Mouse (Mus musculus) urinary bladder, postnatal 0 days (tissue): ENCODE results near the gene Gm29776. TPM values are rescaled to one million over a fixed set of nuclear protein-coding genes. Genes with fewer than 3 reads are reported as not detected.

Source experiments
- microRNA-seq: library from miRNA; unstranded; fragments of <30 nt; microRNA quantifications from one replicate; pipeline ENCODE4, GENCODE M21; 2016
- polyA plus RNA-seq: library from polyadenylated mRNA; unstranded; fragments of >200 nt; fragmentation: Nextera tagmentation; extraction: Ambion mirVana; gene quantifications from 2 replicates; pipeline ENCODE4 v1.2.1, GENCODE M21; 2015

Gene Gm29776
- polyA plus RNA-seq, result 0.13 TPM in 1 of 2 replicates, not detected in the other

GRCm38 (mm10) chr14:54698733-54699132 is at the start of gene Gm29776:
TSS of gene Gm29776 (minus strand) at chr14:54698833.

GRCm38 (mm10) chr14:54712074-54712473 is 13.4 kb upstream of the Gm29776 start, which contains the start of gene Cebpe:
TSS of gene Cebpe (minus strand) at chr14:54712174.

GRCm38 (mm10) chr14:54686522-54687143 is 12.0 kb downstream of the Gm29776 start, which contains the start of gene Acin1:
TSS of gene Acin1 (minus strand) at chr14:54686931.

GRCm38 (mm10) chr14:54686063-54686521 is 12.5 kb downstream of the Gm29776 start, which contains the start of gene 1700123O20Rik:
TSS of gene 1700123O20Rik (plus strand) at chr14:54686216.

Small RNA genes within 50 kb of the gene (microRNA-seq; reads per million reads assigned to microRNA genes)
- gene Mir6948, result not detected

Other genes starting within 250 kb of the Gm29776 start
- 56.2 and 58.1 TPM in 2 replicates for gene Lrp10, start 234.7 kb downstream of the Gm29776 start, polyA plus RNA-seq
- gene Rem2, start 222.7 kb downstream of the Gm29776 start, polyA plus RNA-seq, result 0.18 TPM in 1 of 2 replicates, not detected in the other
- gene Prmt5, start 181.3 kb downstream of the Gm29776 start, polyA plus RNA-seq, result 37.8 and 39.1 TPM in 2 replicates
- 24.3 and 25.7 TPM in 2 replicates for gene Haus4, start 144.2 kb downstream of the Gm29776 start, polyA plus RNA-seq
- gene Ajuba, start 121.3 kb downstream of the Gm29776 start, polyA plus RNA-seq, result 42.4 and 43.2 TPM in 2 replicates
- 2.8 and 3.5 TPM in 2 replicates for gene 4931414P19Rik, start 92.8 kb downstream of the Gm29776 start, polyA plus RNA-seq
- 266 and 296 TPM in 2 replicates for gene Psmb5, start 80.8 kb downstream of the Gm29776 start, polyA plus RNA-seq
- gene Psmb11, start 77.4 kb downstream of the Gm29776 start, polyA plus RNA-seq, result not detected in 2 replicates
- not detected in 2 replicates for gene Gm17606, start 57.9 kb downstream of the Gm29776 start, polyA plus RNA-seq
- 0.59 and 0.66 TPM in 2 replicates for gene Cdh24, start 57.5 kb downstream of the Gm29776 start, polyA plus RNA-seq
- gene 1700123O20Rik, start 12.6 kb downstream of the Gm29776 start, polyA plus RNA-seq, result 57.6 and 58.6 TPM in 2 replicates
- gene Acin1, start 11.9 kb downstream of the Gm29776 start, polyA plus RNA-seq, result 50.8 and 54.6 TPM in 2 replicates
- 0.10 TPM in 1 of 2 replicates, not detected in the other for gene Cebpe, start 13.3 kb upstream of the Gm29776 start, polyA plus RNA-seq
- gene Slc7a8, start 83.1 kb upstream of the Gm29776 start, polyA plus RNA-seq, result 12.7 and 14.8 TPM in 2 replicates
- not detected in 2 replicates for gene Rnf212b, start 115.3 kb upstream of the Gm29776 start, polyA plus RNA-seq
- 4.1 and 5.4 TPM in 2 replicates for gene Homez, start 172.1 kb upstream of the Gm29776 start, polyA plus RNA-seq
- 0.62 and 1.3 TPM in 2 replicates for gene Ppp1r3e, start 178.7 kb upstream of the Gm29776 start, polyA plus RNA-seq
- gene Bcl2l2, start 184.5 kb upstream of the Gm29776 start, polyA plus RNA-seq, result 4.2 and 4.4 TPM in 2 replicates
- gene Gm20521, start 184.6 kb upstream of the Gm29776 start, polyA plus RNA-seq, result 0.26 and 0.69 TPM in 2 replicates
- gene Pabpn1, start 193.7 kb upstream of the Gm29776 start, polyA plus RNA-seq, result 46.7 and 52.4 TPM in 2 replicates
- gene Slc22a17, start 214.3 kb upstream of the Gm29776 start, polyA plus RNA-seq, result 14.4 and 15.9 TPM in 2 replicates
- gene Efs, start 227.3 kb upstream of the Gm29776 start, polyA plus RNA-seq, result 12.7 and 14.5 TPM in 2 replicates
- gene Il25, start 233.9 kb upstream of the Gm29776 start, polyA plus RNA-seq, result not detected in 2 replicates
- 0.82 and 0.99 TPM in 2 replicates for gene Cmtm5, start 237.4 kb upstream of the Gm29776 start, polyA plus RNA-seq